Mouse (Mus musculus) spleen, postnatal 0 days (tissue): ENCODE results near the gene Aldh1a2. TPM values are rescaled to one million over a fixed set of nuclear protein-coding genes. Genes with fewer than 3 reads are reported as not detected.

ENCODE experiments used
- polyA plus RNA-seq: library from polyadenylated mRNA; unstranded; fragments of >200 nt; fragmentation: Nextera tagmentation; extraction: Ambion mirVana; gene quantifications from 2 replicates; pipeline ENCODE4 v1.2.1, GENCODE M21; 2015

Gene Aldh1a2
- polyA plus RNA-seq: 11.6 and 15.9 TPM in 2 replicates

DNA sequence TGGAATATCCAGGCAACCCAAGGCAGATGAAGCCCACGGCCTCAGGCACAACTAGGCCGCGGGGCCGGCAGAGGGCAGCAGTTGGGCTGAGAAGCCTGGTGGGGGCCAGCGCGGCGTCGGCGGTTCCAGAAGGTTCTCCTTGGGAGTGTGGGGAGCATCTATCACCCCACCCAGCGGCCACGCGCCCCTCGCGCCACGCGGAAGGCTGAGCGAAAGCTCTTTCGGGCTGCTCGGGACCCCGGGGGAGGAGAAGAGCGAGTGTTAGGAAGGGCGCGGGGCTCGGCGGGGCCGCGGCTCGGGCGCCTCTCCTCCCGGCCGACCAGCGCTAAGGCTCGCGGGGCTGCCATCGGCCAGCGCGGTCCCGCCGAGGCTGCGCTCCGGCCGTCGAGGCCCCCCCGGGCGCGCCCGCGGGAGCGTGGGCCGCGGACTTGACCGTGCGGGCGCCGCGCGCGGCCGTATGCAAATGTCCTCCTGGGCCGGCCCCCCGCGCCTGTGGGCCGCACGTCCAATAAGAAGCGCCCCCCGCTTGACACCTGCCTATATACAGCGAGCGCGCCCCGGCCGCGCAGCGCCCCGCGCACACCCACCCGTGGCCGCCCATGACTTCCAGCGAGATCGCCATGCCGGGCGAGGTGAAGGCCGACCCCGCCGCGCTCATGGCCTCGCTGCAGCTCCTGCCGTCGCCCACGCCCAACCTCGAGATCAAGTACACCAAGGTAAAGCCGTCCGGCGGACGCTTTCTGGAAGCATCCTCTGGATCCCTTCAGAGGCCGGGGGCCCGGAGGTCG, at the start of gene Aldh1a2:
TSS of gene Aldh1a2 (plus strand) at position 542 of the 788 bp plus-strand sequence.

DNA sequence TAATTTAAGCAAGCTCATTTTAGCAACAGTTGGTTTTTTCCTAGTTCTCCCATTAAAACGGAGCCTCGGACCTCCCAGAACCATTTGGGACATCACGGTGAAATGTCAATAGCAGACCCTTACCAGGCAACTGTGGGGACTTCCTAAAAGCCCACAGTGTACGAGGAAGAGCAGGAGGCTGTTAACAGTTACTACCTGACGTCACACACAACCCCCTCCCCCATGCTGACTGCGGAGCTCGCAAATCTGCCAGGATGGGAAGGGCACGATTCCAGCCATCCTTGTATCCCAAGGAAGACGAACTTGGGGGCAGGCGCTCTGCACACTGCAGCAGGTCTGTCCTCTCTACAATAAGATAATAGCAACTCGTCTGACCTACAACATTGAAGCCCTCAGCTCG, 47.1 kb upstream of the Aldh1a2 start, which contains the start of gene Aqp9:
TSS of gene Aqp9 (minus strand) at position 172 of the 400 bp plus-strand sequence.

Other genes starting within 250 kb of the Aldh1a2 start
- 11.8 and 12.0 TPM in 2 replicates for gene Aqp9, start 47.1 kb upstream of the Aldh1a2 start, polyA plus RNA-seq